Mouse (Mus musculus) thymus, adult 2 months (tissue): Measurements from ENCODE around the gene Ano8. TPM values are rescaled to one million over a fixed set of nuclear protein-coding genes. Genes with fewer than 3 reads are reported as not detected.
"Not testable (repeated sequence)": the region's sequence is repeated elsewhere in the genome, so short reads cannot be mapped to it uniquely, and the experiment has no call there.

Experiments used
- DNase-seq: peaks from one replicate; pipeline ENCODE4 v3.0.0; 2021
- H3K27ac ChIP-seq: fragments of 200-500 bp; 2 replicates; pipeline ENCODE4 v1.5.1; 2012; ENCODE audit warnings: low read length, control low read depth; ENCODE audit not compliant: control insufficient read depth, insufficient read depth
- H3K27me3 ChIP-seq: fragments of 200-500 bp; 2 replicates; pipeline ENCODE4 v1.6.1; 2012; ENCODE audit warnings: mild to moderate bottlenecking, low read length, moderate library complexity, mixed read lengths; ENCODE audit not compliant: control insufficient read depth, insufficient read depth
- H3K36me3 ChIP-seq: fragments of 200-500 bp; 2 replicates; pipeline ENCODE4 v1.6.1; 2012; ENCODE audit warnings: mild to moderate bottlenecking, low read length, moderate library complexity; ENCODE audit not compliant: control insufficient read depth, insufficient read depth
- H3K4me1 ChIP-seq: fragments of 200-500 bp; replicated peaks from 2 replicates; pipeline ENCODE4 v1.6.1; 2012; ENCODE audit warnings: low read length; ENCODE audit not compliant: control insufficient read depth, insufficient read depth
- H3K4me3 ChIP-seq: fragments of 200-500 bp; 2 replicates; pipeline ENCODE4 v1.5.1; 2012; ENCODE audit warnings: mild to moderate bottlenecking, low read length, control low read depth, moderate library complexity; ENCODE audit not compliant: control insufficient read depth, insufficient read depth
- CTCF ChIP-seq: fragments of 200-500 bp; IDR thresholded peaks from 2 replicates; pipeline ENCODE4 v1.5.1; 2012; ENCODE audit warnings: mild to moderate bottlenecking, control low read depth, low read length, moderate library complexity, borderline replicate concordance; ENCODE audit not compliant: control insufficient read depth, poor library complexity, insufficient read depth; ENCODE audit errors: extremely low read depth
- POLR2A ChIP-seq: fragments of 200-500 bp; IDR thresholded peaks from 2 replicates; pipeline ENCODE4 v1.6.1; 2012; ENCODE audit warnings: mild to moderate bottlenecking, low read length, control low read depth, moderate library complexity; ENCODE audit not compliant: control insufficient read depth, poor library complexity, insufficient read depth; ENCODE audit errors: extremely low read depth
- WGBS: fragments of 180-500 bp; shearing (Covaris S2); methylation state at CpG from one replicate; pipeline ENCODE4 v1.1.7; 2018; 5-methylcytosine and 5-hydroxymethylcytosine counted together
- polyA plus RNA-seq: library from polyadenylated mRNA; depleted of rRNA; stranded (reverse); fragments of >200 nt; gene quantifications from 2 replicates; pipeline ENCODE4 v1.2.3, GENCODE M21; 2012

The Ano8 gene
- polyA plus RNA-seq, 1 experiment = 34.8 TPM

GRCm38 (mm10) chr8:71526272-71526671 is 40.5 kb upstream of the Ano8 start:
- 71% methylated on average over 6 of the region's 6 CpGs for WGBS
- H3K4me1 ChIP-seq = peaks cover 9% of the 10 kb centered on the region
- H3K36me3 ChIP-seq = no peaks in the 10 kb centered on the region
- H3K4me3 ChIP-seq = no peak overlapping the region
- no peak for DNase-seq
- no peaks in the 10 kb centered on the region for H3K27me3 ChIP-seq
- no peak overlapping the region for H3K27ac ChIP-seq
- no peak for TF ChIP-seq POLR2A
- TF ChIP-seq CTCF = no peak

GRCm38 (mm10) chr8:71525226-71526050 is 39.7 kb upstream of the Ano8 start, which contains the start of gene Ccdc194:
Ccdc194 (minus strand) TSS chr8:71525711.
- Histone ChIP-seq H3K4me1 (peaks cover 9% of the 10 kb centered on the region), H3K27me3 (no peaks in the 10 kb centered on the region), H3K4me3 (no peak within 1 kb of the TSS), H3K27ac (no peak within 1 kb of the TSS), H3K36me3 (no peaks in the 10 kb centered on the region)
- no peak for DNase-seq
- TF ChIP-seq POLR2A (no peak), CTCF (no peak)
- WGBS = 87% methylated on average over 46 of the region's 46 CpGs

GRCm38 (mm10) chr8:71521634-71522033 is 35.9 kb upstream of the Ano8 start:
- no peaks in the 10 kb centered on the region for H3K36me3 ChIP-seq
- no peaks in the 10 kb centered on the region for H3K4me1 ChIP-seq
- 2% methylated on average over 17 of the region's 17 CpGs for WGBS
- peak; percentile 97 for DNase-seq
- H3K27ac ChIP-seq = no peak overlapping the region
- TF ChIP-seq POLR2A (0 out of 2 replicates have a peak, but pooled peaks have one; percentile 22), CTCF (peak; percentile 91)
- H3K4me3 ChIP-seq = no peak overlapping the region
- H3K27me3 ChIP-seq = no peaks in the 10 kb centered on the region

- not testable (repeated sequence) for H3K4me1 ChIP-seq, H3K27me3 ChIP-seq, H3K27ac ChIP-seq, H3K4me3 ChIP-seq, H3K36me3 ChIP-seq
- DNase-seq = peak; percentile 67
- WGBS = 29% methylated on average over 10 of the region's 10 CpGs
Observed at GRCm38 (mm10) chr8:71519037-71519825, 33.5 kb upstream of the Ano8 start.

GRCm38 (mm10) chr8:71516786-71517185 is 31.0 kb upstream of the Ano8 start:
- Histone ChIP-seq H3K27ac (no peak overlapping the region), H3K27me3 (no peaks in the 10 kb centered on the region; the same call in 1 of the 2 replicates), H3K4me1 (no peaks in the 10 kb centered on the region), H3K36me3 (no peaks in the 10 kb centered on the region), H3K4me3 (no peak overlapping the region)
- TF ChIP-seq POLR2A = no peak
- no peak for TF ChIP-seq CTCF
- no peak for DNase-seq
- WGBS = 83% methylated on average over 6 of the region's 6 CpGs

GRCm38 (mm10) chr8:71515043-71515442 is 29.3 kb upstream of the Ano8 start:
- no peaks in the 10 kb centered on the region for H3K4me1 ChIP-seq
- H3K4me3 ChIP-seq = no peak overlapping the region
- 86% methylated on average over 5 of the region's 5 CpGs for WGBS
- no peaks in the 10 kb centered on the region for H3K36me3 ChIP-seq
- H3K27me3 ChIP-seq = peaks cover 3% of the 10 kb centered on the region; the same call in 1 of the 2 replicates
- DNase-seq = no peak
- TF ChIP-seq CTCF (no peak), POLR2A (no peak)
- H3K27ac ChIP-seq = no peak overlapping the region
